Mouse (Mus musculus): ENCODE measurements around the gene Ube3b. TPM values are rescaled to one million over a fixed set of nuclear protein-coding genes. Genes with fewer than 3 reads are reported as not detected.

The Ube3b gene
- 51.0 and 52.4 TPM in 2 replicates for total RNA-seq (2023)

DNA sequence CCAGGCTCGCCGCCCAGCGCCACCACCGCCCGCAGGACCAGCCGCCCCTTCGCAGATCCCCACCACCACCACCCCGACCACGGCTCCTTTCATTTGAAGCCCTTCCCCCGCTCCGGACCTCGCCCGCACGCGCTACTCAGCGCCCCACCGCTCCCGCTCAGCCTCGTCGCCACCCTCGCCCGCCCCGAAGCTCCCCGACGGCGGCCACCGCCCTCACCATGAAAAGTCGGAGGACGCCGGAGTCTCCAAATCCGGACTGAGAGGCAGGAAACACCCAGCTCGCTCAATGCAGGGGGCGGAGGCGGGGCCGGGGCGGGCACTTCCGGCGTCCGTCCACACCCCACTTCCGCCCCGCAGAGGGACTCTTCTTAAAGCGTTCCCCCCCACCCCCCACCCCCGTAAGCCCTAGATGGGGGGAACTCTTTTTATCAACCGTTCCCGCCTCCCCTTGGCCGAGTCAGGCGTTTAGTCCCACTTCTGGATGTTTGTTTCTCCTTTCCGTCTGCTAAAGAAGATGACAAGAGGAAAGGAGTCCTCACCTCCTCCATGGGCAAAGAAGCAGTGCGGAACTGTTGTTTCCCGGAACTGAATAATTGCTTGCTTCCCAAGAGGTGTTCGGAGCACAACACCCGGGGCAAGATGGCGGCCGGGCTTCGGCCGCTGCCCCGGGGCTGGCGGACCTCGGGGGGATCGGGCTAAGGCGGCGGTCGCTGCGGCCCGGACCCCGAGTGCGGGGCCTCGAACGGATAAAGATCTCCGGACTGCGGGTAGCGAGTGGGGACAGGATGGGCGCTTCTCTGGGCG, at the start of gene Ube3b, which contains the start of gene Kctd10:
Gene Ube3b, plus strand, starts transcription at position 399 of the 804 bp plus-strand sequence.
Gene Kctd10, minus strand, starts transcription at position 300 of the 804 bp plus-strand sequence.

DNA sequence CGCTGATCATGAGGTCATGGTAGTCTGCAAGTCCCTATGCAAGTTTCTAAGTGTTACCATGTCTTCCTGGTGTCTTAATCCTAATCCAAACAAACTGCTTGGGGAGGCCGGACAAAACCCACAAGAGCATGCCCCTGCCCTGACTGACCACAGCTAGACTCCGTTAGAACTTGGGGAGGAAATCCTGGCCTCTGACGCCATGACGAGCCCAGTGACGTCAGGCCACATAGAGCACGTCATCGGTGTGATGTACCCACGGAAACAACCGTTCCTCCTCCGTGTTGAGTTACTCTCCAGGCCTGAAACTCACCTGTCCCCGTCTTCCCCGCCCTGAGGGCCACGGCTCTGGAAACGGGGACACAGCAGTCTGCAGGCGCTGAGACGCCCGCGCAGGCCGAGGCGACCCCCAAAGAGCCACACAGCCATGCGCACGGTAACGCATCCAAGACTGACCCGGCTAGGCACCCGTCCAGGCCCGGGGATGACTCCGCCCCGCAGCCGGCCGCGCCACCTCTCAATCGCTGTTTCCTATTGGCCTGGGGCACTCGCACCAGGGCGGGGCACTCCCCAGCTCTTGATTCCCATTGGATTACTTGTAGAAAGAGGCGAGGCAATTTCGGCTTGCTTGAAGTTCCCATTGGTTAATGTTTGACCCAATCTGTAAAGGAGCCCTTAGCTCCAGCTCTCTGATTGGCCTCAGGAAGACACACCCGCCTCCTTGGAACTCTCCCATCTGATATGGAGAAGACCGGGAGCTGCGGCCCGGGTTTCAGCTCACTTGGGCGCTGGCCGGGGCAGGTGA, 63.4 kb downstream of the Ube3b start, which contains the start of the genes Mmab and Mvk:
Gene Mmab, minus strand, starts transcription at position 495 of the 802 bp plus-strand sequence.
Gene Mvk, plus strand, starts transcription at position 704 of the 802 bp plus-strand sequence.

Other genes with a start within 250 kb of the Ube3b start
- gene Acacb, start 234.1 kb upstream of the Ube3b start, total RNA-seq (2023): 2.4 and 3.6 TPM in 2 replicates
- not detected in 2 replicates for gene Foxn4, start 106.8 kb upstream of the Ube3b start, total RNA-seq (2023)
- gene Myo1h, start 91.4 kb upstream of the Ube3b start, total RNA-seq (2023): 1.4 and 3.4 TPM in 2 replicates
- 127 and 154 TPM in 2 replicates for gene Kctd10, start 99 bp upstream of the Ube3b start, total RNA-seq (2023)
- gene Mmab, start 63.5 kb downstream of the Ube3b start, total RNA-seq (2023): 2.0 and 2.4 TPM in 2 replicates
- 7.4 and 8.3 TPM in 2 replicates for gene Mvk, start 63.7 kb downstream of the Ube3b start, total RNA-seq (2023)
- gene Fam222a, start 187.4 kb downstream of the Ube3b start, total RNA-seq (2023): 0.25 and 0.61 TPM in 2 replicates

All from neutrophil, adult 65 days (primary cell).